Mouse (Mus musculus): ENCODE results near the gene Ciao2a. TPM values are rescaled to one million over a fixed set of nuclear protein-coding genes. Genes with fewer than 3 reads are reported as not detected.

The Ciao2a gene
- polyA plus RNA-seq (2012; fragmentation: generic; extraction: Trizol), result 42.4 TPM

- no peak within 1 kb of the TSS for H3ac ChIP-seq (ENCODE audit: control insufficient read depth, insufficient read length)
- no peaks in the 10 kb centered on the region for H3K36me3 ChIP-seq (ENCODE audit: control insufficient read depth, insufficient read depth)
- H3K4me2 ChIP-seq (ENCODE audit: low read depth), result peak within 1 kb of the TSS; percentile 93
- H3K27me3 ChIP-seq (ENCODE audit: control insufficient read depth, insufficient read depth, insufficient read length), result no peaks in the 10 kb centered on the region
- peak within 1 kb of the TSS; percentile 97 for H3K4me3 ChIP-seq
- TF ChIP-seq MAX (IDR thresholded peaks at IDR 0.05; ENCODE audit: low read depth) (peak; percentile 89), E2F4 (IDR thresholded peaks at IDR 0.05; ENCODE audit: insufficient read depth) (no peak), TCF12 (IDR thresholded peaks at IDR 0.05; ENCODE audit: insufficient read depth, poor library complexity, severe bottlenecking) (no peak), SRF (IDR thresholded peaks at IDR 0.05; ENCODE audit: control insufficient read depth, insufficient read length, low read depth) (no peak), REST (IDR thresholded peaks at IDR 0.05; ENCODE audit: insufficient read depth, insufficient read length) (no peak), POLR2A (IDR thresholded peaks at IDR 0.05; ENCODE audit: insufficient read length, low read depth) (peak; percentile 55)
- H3K79me2 ChIP-seq (ENCODE audit: control insufficient read depth, insufficient read depth), result peaks cover 42% of the 10 kb centered on the region
Observed at GRCm38 (mm10) chr9:66126456-66127192, at the start of gene Ciao2a, which contains the start of gene Snx1. TSS of gene Ciao2a (plus strand) at chr9:66126611. TSS of gene Snx1 (minus strand) at chr9:66126587.

DNA sequence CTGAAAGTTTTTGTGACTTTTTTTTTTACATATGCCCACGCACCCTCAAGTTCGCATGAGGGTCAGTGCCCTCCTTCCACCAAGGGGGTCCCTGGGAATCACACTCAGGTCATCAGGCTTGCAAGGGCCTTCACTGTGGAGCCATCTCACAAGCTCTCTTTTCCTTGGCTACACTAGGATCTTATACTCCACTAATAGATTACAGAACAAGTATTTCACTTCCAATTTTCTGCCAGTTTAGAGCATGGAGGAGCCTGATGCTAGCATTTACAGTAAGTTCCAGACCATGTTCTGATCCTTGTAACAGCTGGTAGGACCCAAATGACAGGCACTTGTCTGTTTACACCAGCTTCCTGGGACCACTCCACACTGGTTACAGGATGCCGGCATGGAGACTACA lies 48.3 kb upstream of the Ciao2a start:
- Histone ChIP-seq H3K79me2 (ENCODE audit: control insufficient read depth, insufficient read depth) (no peaks in the 10 kb centered on the region), H3K27me3 (ENCODE audit: control insufficient read depth, insufficient read depth, insufficient read length) (no peaks in the 10 kb centered on the region), H3ac (ENCODE audit: control insufficient read depth, insufficient read length) (no peak overlapping the region), H3K36me3 (ENCODE audit: control insufficient read depth, insufficient read depth) (no peaks in the 10 kb centered on the region), H3K4me3 (no peak overlapping the region), H3K4me2 (ENCODE audit: low read depth) (no peak overlapping the region)
- TF ChIP-seq MAX (IDR thresholded peaks at IDR 0.05; ENCODE audit: low read depth), result no peak
- TF ChIP-seq REST (IDR thresholded peaks at IDR 0.05; ENCODE audit: insufficient read depth, insufficient read length), result no peak

- Histone ChIP-seq H3K79me2 (ENCODE audit: control insufficient read depth, insufficient read depth) (no peaks in the 10 kb centered on the region), H3K36me3 (ENCODE audit: control insufficient read depth, insufficient read depth) (no peaks in the 10 kb centered on the region), H3ac (ENCODE audit: control insufficient read depth, insufficient read length) (no peak overlapping the region), H3K4me2 (ENCODE audit: low read depth) (no peak overlapping the region), H3K27me3 (ENCODE audit: control insufficient read depth, insufficient read depth, insufficient read length) (no peaks in the 10 kb centered on the region), H3K4me3 (no peak overlapping the region)
- TF ChIP-seq E2F4 (IDR thresholded peaks at IDR 0.05; ENCODE audit: insufficient read depth), result no peak
- no peak for TF ChIP-seq TCF12 (IDR thresholded peaks at IDR 0.05; ENCODE audit: insufficient read depth, poor library complexity, severe bottlenecking)
- TF ChIP-seq MYOD1 (IDR thresholded peaks at IDR 0.05; ENCODE audit: control insufficient read depth in 1 of 3, insufficient read length in 2 of 3, low read depth in 2 of 3), result no peak
- TF ChIP-seq MAX (IDR thresholded peaks at IDR 0.05; ENCODE audit: low read depth), result no peak
- no peak for TF ChIP-seq CEBPB (IDR thresholded peaks at IDR 0.05; ENCODE audit: insufficient read depth, poor library complexity, severe bottlenecking)
- TF ChIP-seq MYOG (IDR thresholded peaks at IDR 0.05; ENCODE audit: control insufficient read depth in 1 of 3, insufficient read depth in 1 of 3, insufficient read length in 2 of 3, low read depth in 2 of 3), result no peak
- no peak for TF ChIP-seq POLR2AphosphoS2 (IDR thresholded peaks at IDR 0.05; ENCODE audit: insufficient read length, low read depth)
- TF ChIP-seq TCF3 (IDR thresholded peaks at IDR 0.05; ENCODE audit: insufficient read length, low read depth), result no peak
- TF ChIP-seq POLR2A (IDR thresholded peaks at IDR 0.05; ENCODE audit: insufficient read length, low read depth), result no peak
Observed at GRCm38 (mm10) chr9:66078493-66078892, 47.9 kb upstream of the Ciao2a start.

DNA sequence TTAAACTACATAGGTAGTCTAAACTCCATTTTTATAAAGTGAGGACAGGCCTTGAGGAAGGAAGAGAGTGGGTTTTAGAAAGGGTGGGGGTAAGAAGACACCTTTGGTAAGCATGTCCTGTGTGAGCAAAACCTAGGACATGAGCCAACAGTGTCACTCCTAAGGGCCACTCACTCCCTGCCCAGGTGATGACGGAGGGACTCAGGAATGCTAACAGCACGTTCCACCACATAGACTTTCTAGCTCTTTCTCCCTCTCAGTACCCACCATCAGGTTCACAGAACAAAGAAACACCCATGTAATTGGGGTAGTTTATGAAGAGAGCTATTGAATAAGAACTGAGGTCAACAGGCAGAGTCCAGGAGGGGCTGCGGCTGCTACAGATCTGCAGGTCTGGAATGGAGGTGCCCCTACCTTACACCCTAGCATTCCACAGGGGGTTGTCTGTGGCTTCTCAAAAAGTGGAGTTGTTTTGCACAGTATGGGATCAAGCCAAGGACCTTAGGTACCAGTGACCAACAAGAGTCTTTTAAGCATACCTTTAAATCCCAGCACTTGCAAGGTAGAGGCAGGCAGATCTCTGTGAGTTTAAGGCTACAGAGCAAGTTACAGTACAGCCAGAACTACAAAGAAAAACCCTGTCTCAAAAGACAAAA lies 45.5 kb upstream of the Ciao2a start:
- no peak overlapping the region for H3K4me2 ChIP-seq (ENCODE audit: low read depth)
- TF ChIP-seq MYOD1 (IDR thresholded peaks at IDR 0.05; ENCODE audit: control insufficient read depth in 1 of 3, insufficient read length in 2 of 3, low read depth in 2 of 3) (no peak), E2F4 (IDR thresholded peaks at IDR 0.05; ENCODE audit: insufficient read depth) (no peak), MYOG (IDR thresholded peaks at IDR 0.05; ENCODE audit: control insufficient read depth in 1 of 3, insufficient read depth in 1 of 3, insufficient read length in 2 of 3, low read depth in 2 of 3) (no peak), SRF (IDR thresholded peaks at IDR 0.05; ENCODE audit: control insufficient read depth, insufficient read length, low read depth) (no peak), USF1 (IDR thresholded peaks at IDR 0.05; ENCODE audit: low read depth) (no peak), POLR2A (IDR thresholded peaks at IDR 0.05; ENCODE audit: insufficient read length, low read depth) (no peak), CEBPB (IDR thresholded peaks at IDR 0.05; ENCODE audit: insufficient read depth, poor library complexity, severe bottlenecking) (no peak), TCF3 (IDR thresholded peaks at IDR 0.05; ENCODE audit: insufficient read length, low read depth) (no peak)

GRCm38 (mm10) chr9:66081999-66082398 lies 44.4 kb upstream of the Ciao2a start:
- Histone ChIP-seq H3K4me3 (no peak overlapping the region), H3K36me3 (ENCODE audit: control insufficient read depth, insufficient read depth) (peaks cover 3% of the 10 kb centered on the region), H3K79me2 (ENCODE audit: control insufficient read depth, insufficient read depth) (no peaks in the 10 kb centered on the region), H3ac (ENCODE audit: control insufficient read depth, insufficient read length) (no peak overlapping the region), H3K4me2 (ENCODE audit: low read depth) (no peak overlapping the region), H3K27me3 (ENCODE audit: control insufficient read depth, insufficient read depth, insufficient read length) (no peaks in the 10 kb centered on the region)
- TF ChIP-seq REST (IDR thresholded peaks at IDR 0.05; ENCODE audit: insufficient read depth, insufficient read length) (no peak), POLR2AphosphoS2 (IDR thresholded peaks at IDR 0.05; ENCODE audit: insufficient read length, low read depth) (no peak), TCF3 (IDR thresholded peaks at IDR 0.05; ENCODE audit: insufficient read length, low read depth) (no peak), POLR2A (IDR thresholded peaks at IDR 0.05; ENCODE audit: insufficient read length, low read depth) (no peak), MYOD1 (IDR thresholded peaks at IDR 0.05; ENCODE audit: control insufficient read depth in 1 of 3, insufficient read length in 2 of 3, low read depth in 2 of 3) (no peak)

More for the DNA sequence above, 45.5 kb upstream of the Ciao2a start:
- Histone ChIP-seq H3K79me2 (ENCODE audit: control insufficient read depth, insufficient read depth) (no peaks in the 10 kb centered on the region), H3K27me3 (ENCODE audit: control insufficient read depth, insufficient read depth, insufficient read length) (no peaks in the 10 kb centered on the region), H3K36me3 (ENCODE audit: control insufficient read depth, insufficient read depth) (no peaks in the 10 kb centered on the region), H3K4me3 (no peak overlapping the region), H3ac (ENCODE audit: control insufficient read depth, insufficient read length) (no peak overlapping the region)

Measured in myocyte (in vitro differentiated cells).